In genomic region chr17:34135297-34136224, GRCm38 (mm10) we compare ENCODE assay signal across 8 mouse cellular contexts. TPM values are rescaled to one million over a fixed set of nuclear protein-coding genes. Genes with fewer than 3 reads are reported as not detected.
DNase-seq lines count a peak whose midpoint lies in the region; ATAC-seq and TF ChIP-seq lines count a peak whose summit lies in the region.

No protein-coding gene starts in this region.

- peaks cover 27% of the 10 kb centered on the region for H3K27me3 ChIP-seq in hindbrain, postnatal 0 days (ENCODE audit: insufficient read depth, low read length)

- no peak overlapping the region for H3K9ac ChIP-seq in hindbrain, postnatal 0 days (replicated peaks; ENCODE audit: low read length)

- DNase-seq in WW6 (ENCODE audit: low read depth, low spot score) = peak; percentile 92
- DNase-seq in cerebellum, postnatal 4 days (ENCODE audit: low spot score in 2 of 2) = peak; percentile 99
- peak; percentile 99 for DNase-seq in gastrocnemius, adult 18-20 months (ENCODE audit: low spot score)
- peak; percentile 99 for DNase-seq in hindbrain, postnatal 0 days (ENCODE audit: low spot score)
- peak; percentile 97 to 98 for DNase-seq in left cerebral cortex, adult 2 months (ENCODE audit: extremely low spot score in 1 of 2, low spot score in 2 of 2)
- peak; percentile 98 for DNase-seq in right cerebral cortex, adult 2 months (ENCODE audit: low spot score in 2 of 2)
- DNase-seq in urinary bladder, postnatal 14 days (ENCODE audit: low spot score) = peak; percentile 99

- H3K4me2 ChIP-seq in hindbrain, postnatal 0 days (ENCODE audit: low read depth, low read length) = peak overlapping the region; percentile 74

- no peaks in the 10 kb centered on the region for H3K36me3 ChIP-seq in hindbrain, postnatal 0 days (ENCODE audit: insufficient read depth, low read length)

- peak; percentile 99 for ATAC-seq in hindbrain, postnatal 0 days
- ATAC-seq in megakaryocyte, adult 5-6 weeks (ENCODE audit: poor library complexity, severe bottlenecking) = peak; percentile 99

- H3K9me3 ChIP-seq in hindbrain, postnatal 0 days (ENCODE audit: low read length) = no peaks in the 10 kb centered on the region

- peak overlapping the region; percentile 38 for H3K4me3 ChIP-seq in hindbrain, postnatal 0 days (ENCODE audit: low read length)
- H3K4me3 ChIP-seq in left cerebral cortex, adult 2 months = peak overlapping the region; percentile 48

- intact Hi-C loops in left cerebral cortex, adult 2 months (cut with DNase I) = loop anchor here (2.0 kb wide), 1 partner anchor 33 kb away; no protein-coding TSS in a partner anchor

- 6% methylated on average over 31 of the region's 31 CpGs for WGBS in hindbrain, postnatal 0 days

- peaks cover 4% of the 10 kb centered on the region; the same call in 1 of the 2 replicates for H3K4me1 ChIP-seq in hindbrain, postnatal 0 days (ENCODE audit: insufficient read depth, low read length)

- peak; percentile 100 for TF ChIP-seq CTCF in hindbrain, postnatal 0 days (IDR thresholded peaks at IDR 0.05; ENCODE audit: low read depth)
- TF ChIP-seq CTCF in left cerebral cortex, adult 2 months (IDR thresholded peaks at IDR 0.05) = no peak; the same call in none of the 2 replicates

- H3K27ac ChIP-seq in hindbrain, postnatal 0 days = 0 out of 2 replicates have a peak overlapping the region, but pooled peaks have one; percentile 12
- H3K27ac ChIP-seq in left cerebral cortex, adult 2 months = peak overlapping the region; percentile 50; the same call in 1 of the 2 replicates

RNA-seq across cellular contexts. Expression of gene H2-DMb2, which starts 7.5 kb away (rescaled TPM):
- total RNA-seq in gastrocnemius, adult 18-20 months (2021) = under 1 TPM; 0.17 to 0.53 TPM
- 0.16 TPM in 1 of 2 replicates, not detected in the other for total RNA-seq in hindbrain, postnatal 0 days (2014; rRNA removed)
- 0.58 and 0.59 TPM in 2 replicates for polyA plus RNA-seq in hindbrain, postnatal 0 days (2015; fragmentation: Nextera tagmentation; extraction: Ambion mirVana)
- total RNA-seq in left cerebral cortex, adult 2 months (2021) = under 1 TPM; 0.56 to 0.59 TPM
- total RNA-seq in megakaryocyte, adult 5-6 weeks (2015) = 8.9 and 9.6 TPM in 2 replicates
- 12.4 and 18.3 TPM in 2 replicates for total RNA-seq in megakaryocyte, adult 5-6 weeks (2017)

RNA-seq across cellular contexts. Expression of gene Brd2, which starts 13.1 kb away (rescaled TPM):
- total RNA-seq in gastrocnemius, adult 18-20 months (2021) = 10 to 100 TPM; 71.6 to 77.3 TPM
- 180 and 195 TPM in 2 replicates for total RNA-seq in hindbrain, postnatal 0 days (2014; rRNA removed)
- polyA plus RNA-seq in hindbrain, postnatal 0 days (2015; fragmentation: Nextera tagmentation; extraction: Ambion mirVana) = 101 and 108 TPM in 2 replicates
- total RNA-seq in left cerebral cortex, adult 2 months (2021) = 100 to 1,000 TPM; 177 to 179 TPM
- 287 and 312 TPM in 2 replicates for total RNA-seq in megakaryocyte, adult 5-6 weeks (2015)
- total RNA-seq in megakaryocyte, adult 5-6 weeks (2017) = 286 and 353 TPM in 2 replicates

RNA-seq across cellular contexts. Expression of gene H2-DMa, which starts 16.2 kb away (rescaled TPM):
- 1 to 10 TPM; 2.6 to 3.2 TPM for total RNA-seq in gastrocnemius, adult 18-20 months (2021)
- 30.9 and 31.3 TPM in 2 replicates for total RNA-seq in hindbrain, postnatal 0 days (2014; rRNA removed)
- polyA plus RNA-seq in hindbrain, postnatal 0 days (2015; fragmentation: Nextera tagmentation; extraction: Ambion mirVana) = 23.5 and 24.1 TPM in 2 replicates
- 10 to 100 TPM; 23.3 to 28.2 TPM for total RNA-seq in left cerebral cortex, adult 2 months (2021)
- total RNA-seq in megakaryocyte, adult 5-6 weeks (2015) = 172 and 189 TPM in 2 replicates
- total RNA-seq in megakaryocyte, adult 5-6 weeks (2017) = 145 and 152 TPM in 2 replicates

RNA-seq across cellular contexts. Expression of gene H2-DMb1, which starts 17.3 kb away (rescaled TPM):
- under 1 TPM; 0.16 to 0.78 TPM for total RNA-seq in gastrocnemius, adult 18-20 months (2021)
- total RNA-seq in hindbrain, postnatal 0 days (2014; rRNA removed) = 1.8 and 3.0 TPM in 2 replicates
- polyA plus RNA-seq in hindbrain, postnatal 0 days (2015; fragmentation: Nextera tagmentation; extraction: Ambion mirVana) = 1.4 and 1.8 TPM in 2 replicates
- total RNA-seq in left cerebral cortex, adult 2 months (2021) = 1 to 10 TPM; 1.1 to 1.7 TPM
- total RNA-seq in megakaryocyte, adult 5-6 weeks (2015) = 105 and 109 TPM in 2 replicates
- total RNA-seq in megakaryocyte, adult 5-6 weeks (2017) = 110 and 132 TPM in 2 replicates

RNA-seq across cellular contexts. Expression of gene H2-Oa, which starts 43.4 kb away (rescaled TPM):
- total RNA-seq in gastrocnemius, adult 18-20 months (2021) = not detected
- total RNA-seq in hindbrain, postnatal 0 days (2014; rRNA removed) = not detected in 2 replicates
- polyA plus RNA-seq in hindbrain, postnatal 0 days (2015; fragmentation: Nextera tagmentation; extraction: Ambion mirVana) = 0.23 and 0.31 TPM in 2 replicates
- under 1 TPM in 1 of 2 experiments, not detected in 1; 0.47 TPM for total RNA-seq in left cerebral cortex, adult 2 months (2021)
- total RNA-seq in megakaryocyte, adult 5-6 weeks (2015) = 10.0 and 10.8 TPM in 2 replicates
- 3.7 and 6.9 TPM in 2 replicates for total RNA-seq in megakaryocyte, adult 5-6 weeks (2017)

Comparison
In these comparisons a context has a peak if more than half of its experiments do, and no peak if none do; other contexts are left out.
1. Peak in every context shown above with its lines: DNase-seq, ATAC-seq, H3K4me3 ChIP-seq and H3K27ac ChIP-seq.